Mouse (Mus musculus): ENCODE data around the gene Vps26c.

DNA sequence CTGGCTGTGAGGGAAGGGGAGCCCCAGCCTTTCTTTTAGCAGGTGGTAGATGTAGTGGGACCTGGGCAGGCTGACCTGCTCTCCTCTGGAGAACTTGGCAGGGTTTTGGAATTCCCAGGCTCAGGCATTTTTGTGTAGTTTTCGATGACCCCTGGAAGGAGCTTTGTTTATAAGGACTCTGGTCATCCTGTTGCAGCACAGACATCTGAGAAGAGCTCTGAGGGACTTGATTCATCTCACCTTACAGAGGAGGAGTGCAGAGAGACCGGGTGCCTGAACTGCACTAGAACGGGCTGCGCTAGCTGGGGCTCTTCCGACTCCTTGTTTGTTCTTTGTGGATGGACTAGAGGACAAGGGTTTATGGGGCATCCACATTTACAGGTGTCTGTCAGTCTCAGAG, 49.1 kb upstream of the Vps26c start:
- TF ChIP-seq CTCF (IDR thresholded peaks at IDR 0.05; ENCODE audit: borderline replicate concordance, control insufficient read depth, extremely low read depth, insufficient read depth, low read length, poor library complexity) (no peak), POLR2A (IDR thresholded peaks at IDR 0.05; ENCODE audit: control insufficient read depth, extremely low read depth, insufficient read depth, low read length, poor library complexity) (no peak)

All from thymus, adult 2 months (tissue).